Mouse (Mus musculus): Measurements from ENCODE around the gene Mrpl1.

- peak; percentile 84 for TF ChIP-seq POLR2A (IDR thresholded peaks at IDR 0.05; ENCODE audit: low read depth, low read length)
- no peak for TF ChIP-seq CTCF (IDR thresholded peaks at IDR 0.05; ENCODE audit: extremely low read depth, insufficient read length, insufficient replicate concordance, low read depth, low read length)
These were observed 46.6 kb upstream of the Mrpl1 start for GRCm38 (mm10) chr5:96162399-96163331.

Measured in small intestine, adult 2 months (tissue).